Comparison of ENCODE assay signal across 14 mouse cellular contexts in genomic region chr6:22443573-22443972, GRCm38 (mm10).
DNase-seq lines count a peak whose midpoint lies in the region; ATAC-seq lines count a peak whose summit lies in the region.
"Had no signal": no experiment of that assay in that cellular context is flagged by ENCODE, and none has a peak within 500 bp of the region (broad histone marks: within the 10 kb centered on the region; RNA-seq: fewer than 3 reads in every experiment).

No protein-coding gene starts in this region.

- H3K9me3 ChIP-seq in hindbrain, embryonic 13.5 days = no peaks in the 10 kb centered on the region
- no peaks in the 10 kb centered on the region for H3K9me3 ChIP-seq in hindbrain, embryonic 16.5 days (ENCODE audit: control insufficient read depth, low read length)
- no peaks in the 10 kb centered on the region for H3K9me3 ChIP-seq in midbrain, embryonic 16.5 days (replicated peaks; ENCODE audit: control insufficient read depth, low read length, poor library complexity, severe bottlenecking)
- H3K9me3 ChIP-seq in midbrain, embryonic 13.5 days = no peaks in the 10 kb centered on the region
- H3K9me3 ChIP-seq in embryonic facial prominence, embryonic 12.5 days = no peaks in the 10 kb centered on the region
- H3K9me3 ChIP-seq in stomach, embryonic 14.5 days (ENCODE audit: control insufficient read depth, low read depth, low read length) = no peaks in the 10 kb centered on the region
- H3K9me3 ChIP-seq: neural tube, embryonic 15.5 days had no signal

- 0 out of 2 replicates have a peak overlapping the region, but pooled peaks have one; percentile 44 for H3K27ac ChIP-seq in hindbrain, embryonic 13.5 days
- no peak overlapping the region for H3K27ac ChIP-seq in hindbrain, embryonic 16.5 days (ENCODE audit: low read depth, low read length)
- no peak overlapping the region for H3K27ac ChIP-seq in midbrain, embryonic 16.5 days (ENCODE audit: low read length)
- H3K27ac ChIP-seq in midbrain, embryonic 13.5 days = no peak overlapping the region
- H3K27ac ChIP-seq in embryonic facial prominence, embryonic 12.5 days = no peak overlapping the region
- H3K27ac ChIP-seq in stomach, embryonic 14.5 days (ENCODE audit: low read length) = peak overlapping the region; percentile 6; the same call in 1 of the 2 replicates
- H3K27ac ChIP-seq: neural tube, embryonic 15.5 days had no signal

- no peaks in the 10 kb centered on the region for H3K27me3 ChIP-seq in hindbrain, embryonic 13.5 days
- no peaks in the 10 kb centered on the region for H3K27me3 ChIP-seq in hindbrain, embryonic 16.5 days (replicated peaks; ENCODE audit: control insufficient read depth, insufficient read depth, low read length)
- H3K27me3 ChIP-seq in midbrain, embryonic 16.5 days (ENCODE audit: control insufficient read depth, insufficient read depth, low read depth, low read length) = no peaks in the 10 kb centered on the region
- H3K27me3 ChIP-seq in midbrain, embryonic 13.5 days = no peaks in the 10 kb centered on the region
- H3K27me3 ChIP-seq in embryonic facial prominence, embryonic 12.5 days = no peaks in the 10 kb centered on the region
- H3K27me3 ChIP-seq in stomach, embryonic 14.5 days (ENCODE audit: control insufficient read depth, insufficient read depth, low read length) = no peaks in the 10 kb centered on the region
- H3K27me3 ChIP-seq: neural tube, embryonic 15.5 days; Patski had no signal

- 0 out of 2 replicates have a peak, but pooled peaks cover 4% of the 10 kb centered on the region for H3K4me1 ChIP-seq in hindbrain, embryonic 13.5 days (replicated peaks)
- no peaks in the 10 kb centered on the region for H3K4me1 ChIP-seq in hindbrain, embryonic 16.5 days (ENCODE audit: control insufficient read depth, insufficient read depth, low read depth, low read length)
- no peaks in the 10 kb centered on the region for H3K4me1 ChIP-seq in midbrain, embryonic 16.5 days (ENCODE audit: control insufficient read depth, insufficient read depth, low read length)
- no peaks in the 10 kb centered on the region for H3K4me1 ChIP-seq in midbrain, embryonic 13.5 days (replicated peaks)
- peaks cover 8% of the 10 kb centered on the region for H3K4me1 ChIP-seq in embryonic facial prominence, embryonic 12.5 days
- no peaks in the 10 kb centered on the region for H3K4me1 ChIP-seq in stomach, embryonic 14.5 days (ENCODE audit: control insufficient read depth, insufficient read depth, low read length)
- H3K4me1 ChIP-seq: neural tube, embryonic 15.5 days had no signal

- H3K4me3 ChIP-seq in hindbrain, embryonic 13.5 days = no peak overlapping the region
- H3K4me3 ChIP-seq in hindbrain, embryonic 16.5 days (ENCODE audit: low read length) = no peak overlapping the region
- H3K4me3 ChIP-seq in midbrain, embryonic 16.5 days (ENCODE audit: low read depth, low read length) = no peak overlapping the region
- no peak overlapping the region for H3K4me3 ChIP-seq in midbrain, embryonic 13.5 days (replicated peaks)
- H3K4me3 ChIP-seq in embryonic facial prominence, embryonic 12.5 days = no peak overlapping the region
- no peak overlapping the region for H3K4me3 ChIP-seq in stomach, embryonic 14.5 days (ENCODE audit: low read depth, low read length)
- H3K4me3 ChIP-seq: neural tube, embryonic 15.5 days had no signal

- no peak overlapping the region for H3K9ac ChIP-seq in hindbrain, embryonic 13.5 days
- no peak overlapping the region for H3K9ac ChIP-seq in hindbrain, embryonic 16.5 days (ENCODE audit: low read depth, low read length)
- H3K9ac ChIP-seq in midbrain, embryonic 16.5 days (ENCODE audit: low read depth, low read length) = no peak overlapping the region
- H3K9ac ChIP-seq in midbrain, embryonic 13.5 days (replicated peaks) = no peak overlapping the region
- H3K9ac ChIP-seq in embryonic facial prominence, embryonic 12.5 days = no peak overlapping the region
- H3K9ac ChIP-seq in stomach, embryonic 14.5 days (replicated peaks; ENCODE audit: low read depth, low read length) = no peak overlapping the region
- H3K9ac ChIP-seq: neural tube, embryonic 15.5 days had no signal

- no peaks in the 10 kb centered on the region for H3K36me3 ChIP-seq in hindbrain, embryonic 13.5 days
- H3K36me3 ChIP-seq in hindbrain, embryonic 16.5 days (ENCODE audit: control insufficient read depth, insufficient read depth, low read length) = no peaks in the 10 kb centered on the region
- no peaks in the 10 kb centered on the region for H3K36me3 ChIP-seq in midbrain, embryonic 16.5 days (ENCODE audit: control insufficient read depth, insufficient read depth, low read length)
- no peaks in the 10 kb centered on the region for H3K36me3 ChIP-seq in midbrain, embryonic 13.5 days
- H3K36me3 ChIP-seq in embryonic facial prominence, embryonic 12.5 days = no peaks in the 10 kb centered on the region
- no peaks in the 10 kb centered on the region for H3K36me3 ChIP-seq in stomach, embryonic 14.5 days (ENCODE audit: control insufficient read depth, insufficient read depth, low read length)
- H3K36me3 ChIP-seq: neural tube, embryonic 15.5 days had no signal

- no peak for DNase-seq in ovary, postnatal 36 days (ENCODE audit: low spot score)
- DNase-seq in cerebellum, postnatal 25 days = no peak
- DNase-seq: adrenal gland, postnatal 25 days; cerebellum, adult 11-12 months; kidney, adult 9 months had no signal

- peak; percentile 36 for ATAC-seq in hindbrain, embryonic 13.5 days (ENCODE audit: low FRiP score)
- no peak for ATAC-seq in hindbrain, embryonic 16.5 days
- peak; percentile 48; the same call in 1 of the 2 replicates for ATAC-seq in midbrain, embryonic 16.5 days
- no peak for ATAC-seq in midbrain, embryonic 13.5 days
- peak; percentile 65 for ATAC-seq in embryonic facial prominence, embryonic 12.5 days (ENCODE audit: insufficient number of reproducible peaks, insufficient read depth, low FRiP score, low TSS enrichment)
- peak; percentile 72; the same call in 1 of the 2 replicates for ATAC-seq in stomach, embryonic 14.5 days (ENCODE audit: insufficient number of reproducible peaks, insufficient read depth, low FRiP score, low read depth)
- ATAC-seq: Patski had no signal

- no peak overlapping the region for H3K4me2 ChIP-seq in hindbrain, embryonic 13.5 days
- H3K4me2 ChIP-seq in hindbrain, embryonic 16.5 days (ENCODE audit: low read length) = no peak overlapping the region
- no peak overlapping the region for H3K4me2 ChIP-seq in midbrain, embryonic 16.5 days (ENCODE audit: low read length)
- no peak overlapping the region for H3K4me2 ChIP-seq in midbrain, embryonic 13.5 days (replicated peaks)
- no peak overlapping the region for H3K4me2 ChIP-seq in embryonic facial prominence, embryonic 12.5 days (replicated peaks)
- no peak overlapping the region for H3K4me2 ChIP-seq in stomach, embryonic 14.5 days (replicated peaks; ENCODE audit: low read depth, low read length)
- H3K4me2 ChIP-seq: midbrain, embryonic 11.5 days; neural tube, embryonic 15.5 days had no signal

- 55% methylated on average over 8 of the region's 8 CpGs for WGBS in hindbrain, embryonic 13.5 days
- WGBS in hindbrain, embryonic 16.5 days = 51% methylated on average over 8 of the region's 8 CpGs
- 51% methylated on average over 8 of the region's 8 CpGs for WGBS in midbrain, embryonic 16.5 days
- WGBS in midbrain, embryonic 13.5 days = 55% methylated on average over 8 of the region's 8 CpGs
- 22% methylated on average over 8 of the region's 8 CpGs for WGBS in embryonic facial prominence, embryonic 12.5 days
- 42% methylated on average over 8 of the region's 8 CpGs for WGBS in stomach, embryonic 14.5 days

Comparison
In these comparisons a context has a peak if more than half of its experiments do, and no peak if none do; other contexts are left out.
1. ATAC-seq: peak in hindbrain, embryonic 13.5 days (single experiment), midbrain, embryonic 16.5 days (single experiment), embryonic facial prominence, embryonic 12.5 days (single experiment) and stomach, embryonic 14.5 days (single experiment); none in hindbrain, embryonic 16.5 days (single experiment) and midbrain, embryonic 13.5 days (single experiment).
2. H3K27ac ChIP-seq: peak in hindbrain, embryonic 13.5 days (single experiment) and stomach, embryonic 14.5 days (single experiment); none in hindbrain, embryonic 16.5 days (single experiment), midbrain, embryonic 16.5 days (single experiment), midbrain, embryonic 13.5 days (single experiment) and embryonic facial prominence, embryonic 12.5 days (single experiment).